Mouse (Mus musculus) B cell, adult 2 months (primary cell): ENCODE measurements at regions not wholly inside any gene's neighbourhood (a gene's known extent, or its start where the extent isn't known, plus 50 kb on each side); places are given as distances from the start of the nearest gene placed in this dataset.

Source experiments
- DNase-seq, 2 experiments: peaks; one replicate each; pipeline ENCODE4 v3.0.0; 2022

GRCm38 (mm10) chr3:39062415-39062814 is 175.7 kb downstream of the Fat4 start:
- no peak for DNase-seq

GRCm38 (mm10) chr3:39065457-39065856 is 178.7 kb downstream of the Fat4 start:
- no peak for DNase-seq

GRCm38 (mm10) chr3:39069011-39069410 is 182.3 kb downstream of the Fat4 start:
- DNase-seq, result no peak

GRCm38 (mm10) chr3:39082678-39083270 is 196.0 kb downstream of the Fat4 start:
- no peak for DNase-seq

- DNase-seq, result no peak
Observed at GRCm38 (mm10) chr3:39088948-39089347, 202.2 kb downstream of the Fat4 start.

GRCm38 (mm10) chr3:39102324-39102723 is 215.6 kb downstream of the Fat4 start:
- no peak for DNase-seq

GRCm38 (mm10) chr3:39109756-39110392 is 223.1 kb downstream of the Fat4 start:
- DNase-seq, result no peak

GRCm38 (mm10) chr3:39114056-39114455 is 227.3 kb downstream of the Fat4 start:
- DNase-seq, result no peak

GRCm38 (mm10) chr3:39114826-39115225 is 228.1 kb downstream of the Fat4 start:
- DNase-seq, result no peak

- DNase-seq, result no peak
Observed at GRCm38 (mm10) chr3:39115441-39115840, 228.7 kb downstream of the Fat4 start.

GRCm38 (mm10) chr3:39122250-39122649 is 235.5 kb downstream of the Fat4 start:
- DNase-seq, result no peak

GRCm38 (mm10) chr3:39130532-39130931 is 243.8 kb downstream of the Fat4 start:
- no peak for DNase-seq

- no peak for DNase-seq
Observed at GRCm38 (mm10) chr3:39165006-39165667, 278.4 kb downstream of the Fat4 start.

GRCm38 (mm10) chr3:39182646-39183045 is 295.9 kb downstream of the Fat4 start:
- DNase-seq, result no peak

GRCm38 (mm10) chr3:39195102-39195501 is 308.4 kb downstream of the Fat4 start:
- DNase-seq, result no peak

GRCm38 (mm10) chr3:39202662-39203061 is 315.9 kb downstream of the Fat4 start:
- DNase-seq, result no peak

- no peak for DNase-seq
Observed at GRCm38 (mm10) chr3:39208651-39209050, 321.9 kb downstream of the Fat4 start.

- DNase-seq, result no peak
Observed at GRCm38 (mm10) chr3:39209382-39210165, 322.8 kb downstream of the Fat4 start.

GRCm38 (mm10) chr3:39211670-39212069 is 324.9 kb downstream of the Fat4 start:
- no peak for DNase-seq

- DNase-seq, result no peak
Observed at GRCm38 (mm10) chr3:39220011-39220706, 333.4 kb downstream of the Fat4 start.

GRCm38 (mm10) chr3:39220707-39221034 is 333.9 kb downstream of the Fat4 start:
- no peak for DNase-seq

GRCm38 (mm10) chr3:39222059-39222458 is 335.3 kb downstream of the Fat4 start:
- DNase-seq, result no peak

GRCm38 (mm10) chr3:39234921-39235320 is 348.2 kb downstream of the Fat4 start:
- DNase-seq, result no peak
